Mouse (Mus musculus) lung, postnatal 0 days (tissue): ENCODE measurements at regions not wholly inside any gene's neighbourhood (a gene's known extent, or its start where the extent isn't known, plus 50 kb on each side); places are given as distances from the start of the nearest gene placed in this dataset.

Experiments used
- ATAC-seq: fragments of 200-750 bp; cut with Nextera tagmentation; 2 replicates; pipeline ENCODE4 v1.8.0; 2017; ENCODE audit warnings: moderate library complexity
- DNase-seq: peaks from one replicate; pipeline ENCODE4 v3.0.0-alpha.2; 2016; ENCODE audit warnings: low spot score
- H3K27ac ChIP-seq: fragments of 300-500 bp; sonication (generic); 2 replicates; pipeline ENCODE4 v1.5.1; 2014; ENCODE audit warnings: antibody characterized with exemption, mild to moderate bottlenecking, low read length, mixed read lengths
- H3K27me3 ChIP-seq: fragments of 300-500 bp; sonication (generic); replicated peaks from 2 replicates; pipeline ENCODE4 v1.6.1; 2014; ENCODE audit warnings: low read length, mixed read lengths; ENCODE audit not compliant: insufficient read depth
- H3K36me3 ChIP-seq: fragments of 300-500 bp; sonication (generic); 2 replicates; pipeline ENCODE4 v1.6.1; 2014; ENCODE audit warnings: low read length, mixed read lengths; ENCODE audit not compliant: insufficient read depth
- H3K4me1 ChIP-seq: fragments of 300-500 bp; sonication (generic); 2 replicates; pipeline ENCODE4 v1.6.1; 2014; ENCODE audit warnings: antibody characterized with exemption, low read depth, low read length, mixed read lengths; ENCODE audit not compliant: insufficient read depth
- H3K4me2 ChIP-seq: fragments of 300-500 bp; sonication (generic); replicated peaks from 2 replicates; pipeline ENCODE4 v1.6.1; 2014; ENCODE audit warnings: low read depth, mild to moderate bottlenecking, low read length, moderate library complexity, mixed read lengths
- H3K4me3 ChIP-seq: fragments of 300-500 bp; sonication (generic); 2 replicates; pipeline ENCODE4 v1.5.1; 2014; ENCODE audit warnings: low read depth, low read length
- H3K9ac ChIP-seq: fragments of 300-500 bp; sonication (generic); replicated peaks from 2 replicates; pipeline ENCODE4 v1.6.1; 2014; ENCODE audit warnings: low read depth, mild to moderate bottlenecking
- H3K9me3 ChIP-seq: fragments of 300-500 bp; sonication (generic); 2 replicates; pipeline ENCODE4 v1.6.1; 2016; ENCODE audit warnings: low read length, mixed read lengths
- CTCF ChIP-seq: IDR thresholded peaks from 2 replicates; pipeline ENCODE4 v1.5.1; 2016; ENCODE audit warnings: antibody characterized with exemption, mild to moderate bottlenecking
- EP300 ChIP-seq: IDR thresholded peaks from 2 replicates; pipeline ENCODE4 v1.6.1; 2016; ENCODE audit warnings: antibody characterized with exemption, mild to moderate bottlenecking, control low read depth
- WGBS: fragments of 180-500 bp; shearing (Covaris S2); extraction: QIAGEN DNeasy Blood & Tissue Kit; methylation state at CpG from one replicate; pipeline ENCODE4 v1.1.7; 2014; 5-methylcytosine and 5-hydroxymethylcytosine counted together

DNA sequence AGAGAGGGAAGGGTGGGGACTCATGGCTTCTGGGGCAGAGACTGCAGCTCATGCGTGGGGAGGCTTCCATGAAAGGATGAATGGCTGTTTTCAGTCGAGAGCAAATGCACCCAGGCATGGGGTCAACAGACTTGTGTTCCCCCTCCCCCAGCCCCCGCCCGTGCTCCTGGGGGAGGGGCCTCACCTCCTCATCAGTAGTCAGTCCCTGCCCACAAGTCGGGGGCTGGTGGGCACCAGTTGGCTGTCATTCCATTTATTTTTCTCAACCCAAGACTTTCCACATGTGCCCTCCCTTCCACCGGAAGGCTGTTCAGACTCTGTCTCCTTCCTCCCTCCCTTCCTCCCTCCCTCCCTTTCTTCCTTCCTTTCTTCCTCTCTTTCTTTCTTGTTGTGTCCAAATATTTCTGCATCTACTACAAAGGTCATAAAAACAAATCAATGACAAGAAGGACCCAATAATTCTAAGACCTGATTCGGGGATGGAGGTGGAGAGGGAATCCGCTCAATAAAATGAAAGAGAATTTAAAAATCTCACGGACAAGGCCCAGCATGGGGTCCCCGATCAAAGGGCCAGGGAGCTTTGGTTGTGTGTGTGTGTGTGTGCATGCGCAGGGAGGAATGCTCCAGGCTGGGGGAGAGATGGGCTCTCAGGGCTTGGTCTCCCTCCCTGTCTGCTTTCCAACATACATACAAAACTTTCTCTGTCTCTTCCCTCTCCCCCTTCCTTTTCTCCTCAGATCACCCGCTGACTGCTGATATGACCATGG lies 57.7 kb downstream of the Rpl14 start:
- Histone ChIP-seq H3K9me3 (no peaks in the 10 kb centered on the region; the same call in 1 of the 2 replicates), H3K9ac (no peak overlapping the region), H3K4me1 (no peaks in the 10 kb centered on the region), H3K36me3 (no peaks in the 10 kb centered on the region), H3K27ac (no peak overlapping the region), H3K4me2 (no peak overlapping the region), H3K27me3 (no peaks in the 10 kb centered on the region), H3K4me3 (no peak overlapping the region)
- DNase-seq (no peak), ATAC-seq (no peak)
- WGBS, result 61% methylated on average over 12 of the region's 12 CpGs
- TF ChIP-seq EP300 (no peak), CTCF (no peak)

DNA sequence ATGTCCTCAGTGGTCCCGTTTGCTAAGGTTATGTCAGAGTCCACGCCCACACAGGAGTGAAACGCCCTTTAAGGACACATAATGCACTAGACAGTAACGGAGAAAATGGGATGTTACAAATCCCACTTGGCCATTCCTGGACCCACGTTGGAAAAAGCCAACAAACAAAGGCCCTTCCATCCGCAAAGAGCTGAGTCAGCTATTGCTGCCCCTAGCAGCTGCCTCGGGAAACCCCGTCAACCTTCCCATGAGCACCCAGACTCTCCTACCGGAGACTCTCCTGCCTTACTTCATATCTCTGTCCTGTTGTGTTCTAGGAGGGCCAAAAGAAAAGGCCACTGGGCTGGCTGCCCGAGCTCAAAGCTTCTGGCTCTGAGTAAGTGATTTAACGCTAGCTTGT lies 58.4 kb downstream of the Rpl14 start:
- DNase-seq, result no peak
- no peak overlapping the region for H3K27ac ChIP-seq

DNA sequence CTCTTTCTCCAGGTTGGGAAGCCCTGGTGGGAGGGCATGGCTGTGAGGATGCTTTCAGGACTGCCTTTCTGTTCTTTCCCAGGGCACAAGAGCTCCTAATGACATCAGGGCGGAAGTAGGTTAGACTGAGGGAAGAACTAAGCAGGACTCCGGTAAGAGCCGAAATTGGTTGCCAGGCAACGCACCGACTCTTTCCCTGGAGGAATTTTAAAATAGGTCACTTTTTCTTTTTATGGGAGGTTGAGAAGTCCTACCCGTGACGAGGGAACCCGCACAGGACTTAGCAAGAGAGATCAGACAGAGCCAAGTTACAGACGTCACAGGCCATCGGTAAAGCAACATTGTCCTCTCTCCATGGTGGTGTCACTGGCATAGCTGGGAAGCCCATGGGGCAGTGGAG lies 61.6 kb downstream of the Rpl14 start:
- no peak overlapping the region for H3K27ac ChIP-seq
- no peak overlapping the region for H3K4me3 ChIP-seq
- H3K9me3 ChIP-seq, result no peaks in the 10 kb centered on the region
- ATAC-seq (no peak), DNase-seq (no peak)
- no peak overlapping the region for H3K9ac ChIP-seq
- no peaks in the 10 kb centered on the region for H3K27me3 ChIP-seq
- H3K4me1 ChIP-seq, result no peaks in the 10 kb centered on the region
- WGBS, result 78% methylated on average over 10 of the region's 10 CpGs
- H3K36me3 ChIP-seq, result no peaks in the 10 kb centered on the region
- no peak for TF ChIP-seq EP300
- no peak for TF ChIP-seq CTCF
- H3K4me2 ChIP-seq, result no peak overlapping the region

More for the DNA sequence above, 58.4 kb downstream of the Rpl14 start:
- no peak for ATAC-seq
- Histone ChIP-seq H3K9me3 (no peaks in the 10 kb centered on the region; the same call in 1 of the 2 replicates), H3K4me2 (no peak overlapping the region), H3K4me1 (no peaks in the 10 kb centered on the region), H3K27me3 (no peaks in the 10 kb centered on the region), H3K4me3 (no peak overlapping the region), H3K36me3 (no peaks in the 10 kb centered on the region), H3K9ac (no peak overlapping the region)
- WGBS, result 77% methylated on average over 11 of the region's 11 CpGs
- TF ChIP-seq EP300 (no peak), CTCF (no peak)

GRCm38 (mm10) chr9:120642656-120643055 lies 71.4 kb downstream of the Rpl14 start:
- H3K27me3 ChIP-seq, result no peaks in the 10 kb centered on the region
- no peaks in the 10 kb centered on the region for H3K4me1 ChIP-seq
- TF ChIP-seq EP300, result no peak
- no peak for TF ChIP-seq CTCF
- no peak for DNase-seq
- H3K4me2 ChIP-seq, result no peak overlapping the region
- 80% methylated on average over 4 of the region's 4 CpGs for WGBS
- ATAC-seq, result no peak
- H3K36me3 ChIP-seq, result no peaks in the 10 kb centered on the region
- no peak overlapping the region for H3K4me3 ChIP-seq
- no peak overlapping the region for H3K27ac ChIP-seq
- H3K9me3 ChIP-seq, result no peaks in the 10 kb centered on the region
- no peak overlapping the region for H3K9ac ChIP-seq

GRCm38 (mm10) chr9:120643371-120643770 lies 72.1 kb downstream of the Rpl14 start:
- TF ChIP-seq EP300 (no peak), CTCF (no peak)
- Histone ChIP-seq H3K4me1 (no peaks in the 10 kb centered on the region), H3K36me3 (no peaks in the 10 kb centered on the region), H3K9ac (no peak overlapping the region), H3K4me2 (no peak overlapping the region), H3K4me3 (no peak overlapping the region), H3K27ac (no peak overlapping the region), H3K27me3 (no peaks in the 10 kb centered on the region), H3K9me3 (no peaks in the 10 kb centered on the region)
- DNase-seq, result no peak
- WGBS, result 69% methylated on average over 3 of the region's 3 CpGs
- no peak for ATAC-seq

GRCm38 (mm10) chr9:120645776-120646175 lies 74.5 kb downstream of the Rpl14 start:
- no peak overlapping the region for H3K27ac ChIP-seq
- H3K4me1 ChIP-seq, result no peaks in the 10 kb centered on the region
- H3K27me3 ChIP-seq, result no peaks in the 10 kb centered on the region
- WGBS, result 99% methylated on average over 10 of the region's 10 CpGs
- no peak overlapping the region for H3K4me3 ChIP-seq
- no peak overlapping the region for H3K4me2 ChIP-seq
- DNase-seq, result no peak
- H3K9ac ChIP-seq, result no peak overlapping the region
- TF ChIP-seq CTCF (no peak), EP300 (no peak)
- H3K36me3 ChIP-seq, result no peaks in the 10 kb centered on the region
- H3K9me3 ChIP-seq, result no peaks in the 10 kb centered on the region
- ATAC-seq, result no peak
